Mouse (Mus musculus): ENCODE results near the gene Cope.

Gene Cope

GRCm38 (mm10) chr8:70302358-70302890 lies at the start of gene Cope, which contains the start of gene Ddx49:
Gene Cope (plus strand): TSS chr8:70302518.
Gene Ddx49 (minus strand): TSS chr8:70302489.
- peak; percentile 97 for DNase-seq

GRCm38 (mm10) chr8:70254628-70255027 lies 47.7 kb upstream of the Cope start:
- no peak for DNase-seq

- DNase-seq, result peak in 1 of 2 experiments; percentile 35
These were observed 44.9 kb upstream of the Cope start for GRCm38 (mm10) chr8:70257456-70257855.

- no peak for DNase-seq
These were observed 43.7 kb upstream of the Cope start for GRCm38 (mm10) chr8:70258600-70258999.

GRCm38 (mm10) chr8:70259043-70259442 lies 43.3 kb upstream of the Cope start:
- no peak for DNase-seq

- DNase-seq, result no peak
These were observed 34.6 kb upstream of the Cope start for GRCm38 (mm10) chr8:70267674-70268073.

- peak; percentile 29 to 44 for DNase-seq
These were observed 34.0 kb upstream of the Cope start for GRCm38 (mm10) chr8:70268311-70268710.

GRCm38 (mm10) chr8:70268799-70269565 lies 33.3 kb upstream of the Cope start:
- peak; percentile 52 to 57 for DNase-seq

- no peak for DNase-seq
These were observed 29.4 kb upstream of the Cope start for GRCm38 (mm10) chr8:70272949-70273348.

- DNase-seq, result no peak
These were observed 28.0 kb upstream of the Cope start for GRCm38 (mm10) chr8:70274350-70274749.

- DNase-seq, result no peak
These were observed 25.8 kb upstream of the Cope start for GRCm38 (mm10) chr8:70276476-70276875.

GRCm38 (mm10) chr8:70278175-70278574 lies 24.1 kb upstream of the Cope start:
- DNase-seq, result no peak

GRCm38 (mm10) chr8:70279266-70279665 lies 23.1 kb upstream of the Cope start:
- no peak for DNase-seq

GRCm38 (mm10) chr8:70281001-70281400 lies 21.3 kb upstream of the Cope start:
- DNase-seq, result no peak

GRCm38 (mm10) chr8:70282603-70283135 lies 19.6 kb upstream of the Cope start, which contains the start of gene Homer3:
Gene Homer3 (plus strand): TSS chr8:70282827.
- DNase-seq, result peak; percentile 91 to 93

GRCm38 (mm10) chr8:70283136-70284077 lies 18.9 kb upstream of the Cope start:
- peak; percentile 64 to 65 for DNase-seq

- no peak for DNase-seq
These were observed 17.9 kb upstream of the Cope start for GRCm38 (mm10) chr8:70284421-70284820.

GRCm38 (mm10) chr8:70285304-70285703 lies 17.0 kb upstream of the Cope start:
- no peak for DNase-seq

- DNase-seq, result peak in 1 of 2 experiments; percentile 29
These were observed 15.6 kb upstream of the Cope start for GRCm38 (mm10) chr8:70286737-70287136.

GRCm38 (mm10) chr8:70293988-70294405 lies 8.3 kb upstream of the Cope start:
- no peak for DNase-seq

- DNase-seq, result no peak
These were observed 1.4 kb upstream of the Cope start for GRCm38 (mm10) chr8:70300881-70301280.

GRCm38 (mm10) chr8:70302901-70303300 lies 583 bp downstream of the Cope start:
- DNase-seq, result no peak

- DNase-seq, result peak; percentile 47 to 60
These were observed 7.0 kb downstream of the Cope start for GRCm38 (mm10) chr8:70309311-70309710.

All from cerebellum, postnatal 10 days (tissue).